Mouse (Mus musculus): Measurements from ENCODE around the gene Zdbf2. TPM values are rescaled to one million over a fixed set of nuclear protein-coding genes. Genes with fewer than 3 reads are reported as not detected.

Zdbf2 gene
- polyA plus RNA-seq, 1 experiment from 2014 or later = 12.2 TPM

Small RNA genes lying within 50 kb of the gene (microRNA-seq; reads per million reads assigned to microRNA genes)
- 1.1 reads per million for gene Gm24513

Other genes with a start within 250 kb of the Zdbf2 start
- 12.2 and 12.7 TPM in 2 replicates for gene Ino80d, start 158.6 kb upstream of the Zdbf2 start, polyA plus RNA-seq (2015; fragmentation: Nextera tagmentation; extraction: Ambion mirVana)
- gene Eef1b2, start 96.4 kb upstream of the Zdbf2 start, polyA plus RNA-seq (2015; fragmentation: Nextera tagmentation; extraction: Ambion mirVana) = 645 and 705 TPM in 2 replicates
- gene Ndufs1, start 96.4 kb upstream of the Zdbf2 start, polyA plus RNA-seq (2015; fragmentation: Nextera tagmentation; extraction: Ambion mirVana) = 124 and 125 TPM in 2 replicates
- gene Gpr1, start 58.7 kb upstream of the Zdbf2 start, polyA plus RNA-seq (2015; fragmentation: Nextera tagmentation; extraction: Ambion mirVana) = 0.14 TPM in 1 of 2 replicates, not detected in the other
- 3.9 and 4.3 TPM in 2 replicates for gene Adam23, start 172.6 kb downstream of the Zdbf2 start, polyA plus RNA-seq (2015; fragmentation: Nextera tagmentation; extraction: Ambion mirVana)